Comparison of ENCODE assay signal across 8 mouse cellular contexts in genomic region chr17:46282483-46283123, GRCm38 (mm10). TPM values are rescaled to one million over a fixed set of nuclear protein-coding genes. Genes with fewer than 3 reads are reported as not detected.
DNase-seq lines count a peak whose midpoint lies in the region; ATAC-seq and TF ChIP-seq lines count a peak whose summit lies in the region.

Gene Tjap1, minus strand, starts transcription at chr17:46283026.

- peak within 1 kb of the TSS; percentile 85 for H3K4me3 ChIP-seq in embryonic fibroblast, embryonic 13.5 days (ENCODE audit: insufficient read depth, low read length)
- peak within 1 kb of the TSS; percentile 77 for H3K4me3 ChIP-seq in liver, embryonic 11.5 days (ENCODE audit: low read depth, low read length)
- peak within 1 kb of the TSS; percentile 88 for H3K4me3 ChIP-seq in myocyte

- no peak for TF ChIP-seq CTCF in embryonic fibroblast, embryonic 13.5 days (IDR thresholded peaks at IDR 0.05; ENCODE audit: borderline replicate concordance, insufficient read depth, low read length)

- ATAC-seq in liver, embryonic 11.5 days (replicated peaks; ENCODE audit: low FRiP score), result peak; percentile 94

- WGBS in liver, embryonic 11.5 days, result 0% methylated on average over 37 of the region's 37 CpGs

- H3K27me3 ChIP-seq in liver, embryonic 11.5 days (replicated peaks; ENCODE audit: control insufficient read depth, insufficient read depth, low read length), result no peaks in the 10 kb centered on the region
- no peaks in the 10 kb centered on the region for H3K27me3 ChIP-seq in myocyte (ENCODE audit: control insufficient read depth, insufficient read depth, insufficient read length)

- peaks cover 38% of the 10 kb centered on the region for H3K79me2 ChIP-seq in myocyte (ENCODE audit: control insufficient read depth, insufficient read depth)

- peaks cover 11% of the 10 kb centered on the region for H3K4me1 ChIP-seq in embryonic fibroblast, embryonic 13.5 days (ENCODE audit: control insufficient read depth, insufficient read depth, low read length)
- peaks cover 10% of the 10 kb centered on the region for H3K4me1 ChIP-seq in liver, embryonic 11.5 days (replicated peaks; ENCODE audit: control insufficient read depth, insufficient read depth, low read length)

- peak; percentile 91 for DNase-seq in CD4-positive, CD25-positive, alpha-beta regulatory T cell, adult 2 months (ENCODE audit: low read depth, low spot score)
- peak; percentile 90 for DNase-seq in brain, adult 2 months (ENCODE audit: low read depth, low spot score)
- peak; percentile 82 to 84 for DNase-seq in heart, adult 9 months (ENCODE audit: low spot score in 2 of 2)
- DNase-seq in kidney, adult 9 months, result peak; percentile 84
- DNase-seq in liver, embryonic 11.5 days (ENCODE audit: low spot score), result peak; percentile 89
- peak; percentile 82 to 92 for DNase-seq in spleen, postnatal 4 days (ENCODE audit: low spot score in 2 of 2)

- peak within 1 kb of the TSS; percentile 96 for H3K27ac ChIP-seq in embryonic fibroblast, embryonic 13.5 days (ENCODE audit: insufficient read depth, low read length)
- H3K27ac ChIP-seq in liver, embryonic 11.5 days (ENCODE audit: low read depth, low read length), result peak within 1 kb of the TSS; percentile 80

- peak within 1 kb of the TSS; percentile 80 for H3K9ac ChIP-seq in liver, embryonic 11.5 days (ENCODE audit: low read depth, low read length)

- peak; percentile 61 for TF ChIP-seq POLR2A in embryonic fibroblast, embryonic 13.5 days (IDR thresholded peaks at IDR 0.05; ENCODE audit: low read depth, low read length)
- TF ChIP-seq POLR2A in myocyte (IDR thresholded peaks at IDR 0.05; ENCODE audit: insufficient read length, low read depth), result peak; percentile 13

- H3K4me2 ChIP-seq in liver, embryonic 11.5 days, result peak within 1 kb of the TSS; percentile 90
- H3K4me2 ChIP-seq in myocyte (ENCODE audit: low read depth), result peak within 1 kb of the TSS; percentile 91

- no peaks in the 10 kb centered on the region for H3K9me3 ChIP-seq in liver, embryonic 11.5 days (ENCODE audit: control insufficient read depth, low read length)

- H3ac ChIP-seq in myocyte (ENCODE audit: control insufficient read depth, insufficient read length), result peak within 1 kb of the TSS; percentile 25

- peaks cover 6% of the 10 kb centered on the region; the same call in 1 of the 2 replicates for H3K36me3 ChIP-seq in liver, embryonic 11.5 days (ENCODE audit: control insufficient read depth, insufficient read depth, low read length)
- peaks cover 7% of the 10 kb centered on the region for H3K36me3 ChIP-seq in myocyte (ENCODE audit: control insufficient read depth, insufficient read depth)

TF ChIP-seq in myocyte, 11 proteins besides CTCF, POLR2A, EP300 and RAD21:
- TF ChIP-seq E2F4 (IDR thresholded peaks at IDR 0.05; ENCODE audit: insufficient read depth) (peak; percentile 53), MYOD1 (IDR thresholded peaks at IDR 0.05; ENCODE audit: control insufficient read depth in 1 of 3, insufficient read length in 2 of 3, low read depth in 2 of 3) (no peak)
TF ChIP-seq in myocyte: peak in this region for 1.

RNA-seq across cellular contexts. Expression of gene Tjap1, which starts in this region (rescaled TPM):
- polyA plus RNA-seq in embryonic fibroblast, embryonic 13.5 days (2011; ENCODE audit: insufficient read length, low read depth, missing spikeins), result 60.8 and 63.2 TPM in 2 replicates
- 26.4 and 29.3 TPM in 2 replicates for polyA plus RNA-seq in liver, embryonic 11.5 days (2014; fragmentation: Nextera tagmentation; extraction: Ambion mirVana)
- polyA plus RNA-seq in myocyte (2012; fragmentation: generic; extraction: Trizol), result 50.9 TPM

Comparison
In these comparisons a context has a peak if more than half of its experiments do, and no peak if none do; other contexts are left out.
1. Peak in every context shown above with its lines: DNase-seq, ATAC-seq, H3K4me3 ChIP-seq and H3K27ac ChIP-seq.